Mouse (Mus musculus): ENCODE data around the gene Gnai2.

Gene Gnai2

DNA sequence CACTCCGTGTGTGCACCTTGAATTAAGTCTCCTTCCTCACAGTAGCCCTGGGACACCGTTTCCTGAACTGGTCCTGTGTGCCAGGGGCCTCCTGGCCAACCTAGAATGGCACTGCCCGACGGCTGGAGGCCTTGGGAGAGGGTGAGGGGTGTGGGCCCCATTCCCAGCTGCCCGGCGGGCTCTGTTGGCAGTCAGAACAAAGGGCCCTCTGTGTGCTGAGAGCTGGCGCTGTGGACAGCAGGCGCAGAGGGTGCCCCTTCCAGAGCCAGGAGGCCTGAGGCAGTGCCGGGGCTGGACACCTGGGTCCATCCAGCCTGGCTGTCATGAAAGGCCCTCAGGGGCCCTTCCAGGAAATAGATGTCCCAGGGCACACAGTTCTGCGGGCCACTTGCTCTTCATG, 24.4 kb upstream of the Gnai2 start:
- no peak for DNase-seq (ENCODE audit: low read depth in 2 of 2, low spot score in 2 of 2)

DNA sequence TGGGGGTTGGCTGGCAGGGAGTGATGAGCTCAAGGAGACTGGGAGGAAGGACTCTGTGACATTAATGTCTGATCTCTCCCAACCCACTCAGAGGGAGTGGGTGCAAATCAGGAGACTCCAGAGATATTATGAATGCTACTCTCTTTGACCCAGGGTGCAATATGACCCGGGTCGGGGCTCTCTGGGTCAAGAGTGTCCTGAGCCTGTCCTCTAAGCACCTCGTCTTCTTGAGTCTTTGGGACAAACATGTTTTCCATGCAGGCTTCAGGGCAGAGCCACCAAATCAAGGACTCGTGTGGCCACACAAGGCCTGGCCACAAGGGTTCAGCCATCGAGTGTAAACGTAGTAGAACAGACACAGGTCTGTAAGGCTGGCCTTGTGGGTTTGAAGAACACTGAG, 22.9 kb upstream of the Gnai2 start:
- DNase-seq (ENCODE audit: low read depth in 2 of 2, low spot score in 2 of 2): no peak

DNA sequence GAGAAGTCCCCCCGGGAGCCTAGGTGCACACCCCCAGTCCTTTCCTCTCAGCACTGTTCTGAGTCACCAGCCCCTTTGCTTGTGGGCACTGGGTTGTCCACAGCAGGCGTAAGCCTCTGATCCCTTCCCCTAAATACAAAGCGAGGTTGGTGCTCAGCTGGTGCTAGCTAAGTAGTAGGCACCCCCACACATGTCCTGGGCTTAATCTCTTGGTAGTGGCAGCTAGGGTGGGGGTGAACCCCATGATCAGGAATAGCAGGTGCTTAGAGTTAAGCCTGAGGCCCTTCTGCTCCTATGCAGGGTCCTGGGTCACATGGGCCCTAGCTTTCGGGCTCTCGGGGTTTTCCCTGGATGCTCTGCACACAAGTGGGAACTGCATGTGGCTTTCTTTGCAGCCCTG, 22.0 kb upstream of the Gnai2 start:
- no peak for DNase-seq (ENCODE audit: low read depth in 2 of 2, low spot score in 2 of 2)

DNA sequence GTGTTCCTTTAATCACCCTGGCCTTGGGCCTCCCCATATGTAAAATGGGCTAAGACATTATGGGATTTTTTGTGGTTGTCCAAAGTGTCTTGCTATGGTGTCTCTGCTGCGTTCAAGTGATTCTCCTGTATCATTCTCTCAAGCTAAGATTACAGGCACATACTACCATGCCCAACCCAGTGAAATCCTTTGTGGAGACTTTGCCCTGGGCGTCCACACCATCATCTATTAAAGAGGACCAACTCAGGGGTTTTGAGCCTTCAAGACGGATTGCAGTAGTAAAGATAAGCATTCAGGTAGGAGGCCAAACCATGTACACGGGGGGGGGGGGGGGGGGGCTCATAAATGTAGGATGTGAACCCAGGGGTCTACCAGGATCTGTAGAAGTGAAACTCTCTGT, 19.4 kb upstream of the Gnai2 start:
- DNase-seq (ENCODE audit: low read depth in 2 of 2, low spot score in 2 of 2): no peak

DNA sequence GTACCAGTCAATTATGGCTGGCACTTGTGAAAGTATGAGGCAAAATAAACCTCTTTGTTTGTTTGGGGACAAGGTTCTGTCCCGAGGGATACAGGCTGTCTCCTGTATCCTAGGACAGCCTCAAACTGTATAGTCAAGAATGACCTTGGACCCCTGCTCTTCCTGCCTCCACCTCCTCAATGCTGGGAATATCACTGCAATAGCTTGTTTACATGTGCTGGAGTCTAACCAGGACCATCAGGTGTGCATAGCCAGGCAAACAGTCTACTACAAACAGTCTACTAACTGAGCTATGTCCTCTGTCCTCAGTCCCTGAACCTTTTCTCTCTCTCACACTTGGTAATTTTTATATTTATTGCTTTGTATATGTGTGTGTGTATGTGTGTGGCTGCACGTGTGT, 18.3 kb upstream of the Gnai2 start:
- no peak for DNase-seq (ENCODE audit: low read depth in 2 of 2, low spot score in 2 of 2)

DNA sequence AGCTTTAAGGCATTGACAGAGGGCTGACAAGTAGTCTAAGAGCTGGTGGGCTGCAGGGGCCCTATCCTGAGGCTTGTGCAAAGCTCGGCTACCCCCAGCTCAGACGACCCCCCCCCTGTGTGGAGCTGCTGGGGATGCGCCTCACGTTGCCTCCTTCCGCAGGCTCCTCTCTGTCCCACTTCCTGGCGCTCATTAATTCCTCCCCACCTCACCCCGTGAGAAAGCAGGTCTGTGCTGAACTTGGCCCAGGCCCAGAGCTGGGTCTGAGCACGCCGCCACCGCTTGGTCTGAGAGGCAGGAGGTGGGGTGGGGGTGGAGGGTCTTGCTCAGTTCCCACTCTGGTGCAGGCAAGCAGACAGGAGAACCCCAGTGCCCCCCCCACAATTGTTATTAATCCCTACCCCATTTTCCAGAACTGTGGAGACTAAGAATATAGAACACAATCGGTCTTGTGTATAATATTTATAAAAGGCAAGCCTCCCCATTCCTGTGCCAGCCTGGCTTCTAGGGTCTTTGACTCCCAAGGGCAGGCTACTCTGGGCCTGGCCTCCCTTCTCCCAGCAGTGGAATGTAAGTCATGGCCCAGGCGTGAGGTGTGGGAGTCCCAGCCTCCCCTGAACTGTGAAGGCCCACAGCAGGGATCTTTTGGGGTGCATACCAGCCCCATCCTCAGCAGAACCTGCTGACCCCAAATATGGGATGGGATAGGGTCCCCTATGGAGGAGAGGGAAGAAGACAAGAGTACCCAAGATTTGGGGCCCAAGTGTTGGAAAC, 15.7 kb upstream of the Gnai2 start:
- DNase-seq (ENCODE audit: low read depth in 2 of 2, low spot score in 2 of 2): no peak

DNA sequence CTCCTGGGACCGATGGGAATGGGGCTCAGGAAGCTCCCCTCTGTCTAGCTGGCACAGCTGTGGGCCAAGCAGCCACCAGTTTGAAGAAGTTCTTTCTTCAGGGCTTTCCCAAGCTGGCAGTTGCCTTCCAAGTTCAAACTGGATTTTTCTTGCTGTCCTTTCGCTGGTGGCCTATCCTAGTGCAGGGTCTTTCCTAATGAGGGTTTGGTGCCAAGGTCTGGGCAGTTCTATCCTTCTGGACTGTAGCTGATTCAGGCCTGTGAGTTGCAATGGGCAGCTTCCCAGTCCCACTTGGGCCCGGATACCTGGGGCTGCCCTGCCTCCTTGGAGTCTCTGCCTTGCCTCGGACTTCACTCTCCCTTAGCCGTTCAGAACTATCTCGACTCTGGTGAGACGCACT, 15.1 kb upstream of the Gnai2 start:
- DNase-seq (ENCODE audit: low read depth in 2 of 2, low spot score in 2 of 2): no peak

DNA sequence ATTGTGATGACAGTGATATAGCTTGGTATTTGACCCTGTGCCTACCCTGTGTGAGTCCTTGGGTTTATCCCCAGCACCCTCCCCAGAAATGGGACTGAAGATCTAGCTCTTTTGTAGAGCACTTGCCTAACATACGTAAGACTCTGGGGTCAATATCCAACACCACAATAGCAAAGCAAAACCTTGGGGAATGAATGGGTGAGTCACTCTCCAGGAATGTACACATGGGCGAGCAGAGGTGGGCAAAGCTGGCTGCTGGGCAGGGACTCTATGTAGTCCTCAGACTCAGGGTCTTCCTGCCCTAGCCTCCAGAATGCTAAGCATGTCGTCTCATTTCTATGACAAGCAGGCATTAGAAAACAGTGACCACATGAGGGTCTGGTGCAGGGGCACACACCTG, 13.6 kb upstream of the Gnai2 start:
- no peak for DNase-seq (ENCODE audit: low read depth in 2 of 2, low spot score in 2 of 2)

DNA sequence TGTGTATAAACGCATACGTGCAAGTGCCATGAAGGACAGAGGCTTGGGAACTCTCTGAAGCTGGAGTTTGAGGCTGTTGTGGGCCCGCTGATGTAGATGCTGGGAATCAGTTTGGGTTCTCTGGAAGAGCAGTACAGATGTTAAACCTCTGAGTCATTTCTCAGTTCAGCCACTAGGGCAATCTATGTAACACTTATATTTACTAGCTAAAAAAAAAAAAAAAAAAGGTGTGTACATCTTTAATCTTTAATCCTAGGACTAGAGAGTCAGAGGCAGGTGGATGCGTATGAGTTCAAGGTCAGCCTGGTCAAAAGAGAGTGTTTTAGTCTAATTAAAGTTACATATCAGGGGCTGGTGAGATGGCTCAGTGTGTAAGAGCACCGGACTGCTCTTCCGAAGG, 11.8 kb upstream of the Gnai2 start:
- DNase-seq (ENCODE audit: low read depth in 2 of 2, low spot score in 2 of 2): no peak

DNA sequence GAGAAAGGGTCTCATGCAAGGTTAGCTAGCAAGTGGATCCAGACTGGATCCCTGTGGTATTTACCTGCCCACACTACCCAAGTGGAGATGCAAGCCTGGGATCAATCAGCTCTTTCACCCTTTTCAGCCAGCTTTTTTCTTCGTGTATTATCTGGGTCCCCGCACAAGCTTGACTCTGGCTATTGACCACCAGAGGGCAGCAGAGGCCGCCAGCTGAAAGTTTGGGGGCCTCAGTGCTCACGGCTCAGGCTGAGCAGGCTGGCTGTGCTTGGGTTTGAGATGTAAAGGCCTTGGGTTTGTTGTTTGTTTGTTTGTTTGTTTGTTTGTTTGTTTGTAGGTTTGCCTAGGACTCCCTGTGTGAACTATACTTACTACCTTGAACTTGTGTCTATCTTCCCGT, 10.4 kb upstream of the Gnai2 start:
- peak; percentile 76 to 80 for DNase-seq (ENCODE audit: low read depth in 2 of 2, low spot score in 2 of 2)

DNA sequence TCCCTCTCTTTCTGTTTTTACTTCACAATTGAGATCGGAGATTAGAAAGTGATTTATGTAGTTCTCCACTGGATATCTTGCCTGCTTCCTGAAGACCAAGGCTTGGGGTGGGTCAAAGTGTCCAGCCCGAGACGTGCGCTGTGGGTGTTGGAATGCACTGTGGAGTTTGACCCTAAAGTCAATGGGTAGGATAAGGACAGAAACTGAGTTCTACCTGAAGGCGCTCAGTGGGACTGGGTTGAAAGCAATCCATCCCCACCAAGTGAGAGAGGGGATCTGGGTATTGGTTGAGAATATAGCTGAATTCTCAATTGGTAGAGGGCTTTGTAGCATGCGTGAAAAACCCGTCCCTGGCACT, 10.0 kb upstream of the Gnai2 start:
- DNase-seq (ENCODE audit: low read depth in 2 of 2, low spot score in 2 of 2): no peak

DNA sequence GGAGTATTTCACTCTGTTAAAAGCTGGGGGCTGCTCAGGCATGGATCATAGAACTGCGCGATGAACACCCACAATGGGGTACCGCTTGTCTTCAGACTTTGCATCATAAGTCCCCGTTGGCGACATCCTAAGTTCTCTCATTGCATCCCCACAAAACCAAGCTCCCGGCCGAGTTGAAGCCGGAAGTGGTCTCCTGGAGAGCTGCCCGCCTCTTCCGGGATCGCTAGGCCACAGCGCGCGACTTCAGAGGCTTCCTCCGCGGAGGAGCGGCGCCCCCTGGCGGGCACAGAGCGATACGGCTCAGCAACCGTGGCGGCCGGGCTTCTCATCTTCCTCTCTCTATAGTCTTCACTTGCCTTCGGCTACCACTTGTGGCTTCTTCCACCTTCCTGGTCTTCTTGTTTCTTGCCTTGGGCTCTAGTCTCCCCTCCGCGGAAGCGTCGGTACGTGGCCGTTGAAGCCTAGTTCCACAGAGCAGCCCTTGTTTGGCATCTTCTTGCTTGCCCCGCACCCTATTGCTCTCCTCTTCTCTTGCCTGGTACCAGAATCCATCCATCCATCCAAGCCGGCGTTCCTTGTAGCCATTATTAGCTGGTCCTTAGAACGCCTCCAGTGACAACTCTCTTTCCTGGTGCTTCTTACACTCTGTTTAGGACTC, 9.5 kb upstream of the Gnai2 start:
- peak; percentile 90 to 92 for DNase-seq (ENCODE audit: low read depth in 2 of 2, low spot score in 2 of 2)

DNA sequence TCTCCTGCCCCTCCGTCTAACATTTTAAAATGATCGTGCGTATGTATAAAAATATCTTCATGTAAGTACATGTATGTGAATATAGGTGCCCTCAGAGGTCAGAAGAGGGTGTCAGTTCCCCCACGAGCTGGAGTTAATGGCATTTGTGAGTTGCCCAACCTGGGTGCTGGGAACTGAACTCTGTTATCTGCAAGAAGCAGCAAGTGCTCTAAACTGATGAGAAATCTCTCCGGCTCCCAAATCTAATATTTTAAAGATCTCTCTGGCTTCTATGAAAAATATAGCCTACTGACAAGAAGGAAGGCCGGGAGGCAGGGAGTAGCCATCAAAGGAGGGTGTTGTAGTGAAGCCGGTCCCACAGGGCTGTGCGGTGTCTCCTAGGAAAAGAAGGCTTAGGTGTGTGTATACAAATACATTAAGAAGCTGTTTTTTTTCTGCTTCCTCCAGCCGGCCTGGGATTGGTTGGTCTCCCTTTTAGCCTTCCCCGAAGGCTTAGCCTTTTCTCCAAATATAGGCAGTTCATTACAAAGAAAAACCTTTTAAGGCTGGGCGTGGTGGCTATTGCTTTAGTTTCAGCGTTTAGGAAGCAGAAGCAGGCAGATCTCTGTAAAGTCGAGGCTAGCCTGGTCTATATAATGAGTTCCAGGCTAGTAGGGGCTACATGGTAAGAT, 8.5 kb upstream of the Gnai2 start:
- DNase-seq (ENCODE audit: low read depth in 2 of 2, low spot score in 2 of 2): no peak

DNA sequence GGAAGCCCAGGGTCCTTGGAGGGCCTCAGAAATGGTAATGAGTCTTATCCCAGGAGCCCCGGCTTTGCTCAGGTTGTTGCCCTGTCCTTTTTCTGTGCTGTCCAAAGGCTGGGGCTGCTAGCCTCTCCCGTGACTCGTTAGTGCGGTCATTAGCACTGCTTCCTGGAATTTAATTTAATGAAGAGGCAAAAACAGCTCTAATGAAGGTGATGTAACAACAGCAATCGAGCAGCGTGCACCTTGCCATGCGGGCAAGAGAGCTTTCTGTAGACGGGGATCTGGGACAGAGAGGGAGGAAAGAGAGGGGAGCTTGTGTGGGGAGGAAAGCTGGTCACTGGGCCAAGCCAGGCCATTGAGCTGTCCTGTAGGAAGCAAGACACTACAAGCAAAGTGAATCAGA, 6.5 kb upstream of the Gnai2 start:
- DNase-seq (ENCODE audit: low read depth in 2 of 2, low spot score in 2 of 2): no peak

DNA sequence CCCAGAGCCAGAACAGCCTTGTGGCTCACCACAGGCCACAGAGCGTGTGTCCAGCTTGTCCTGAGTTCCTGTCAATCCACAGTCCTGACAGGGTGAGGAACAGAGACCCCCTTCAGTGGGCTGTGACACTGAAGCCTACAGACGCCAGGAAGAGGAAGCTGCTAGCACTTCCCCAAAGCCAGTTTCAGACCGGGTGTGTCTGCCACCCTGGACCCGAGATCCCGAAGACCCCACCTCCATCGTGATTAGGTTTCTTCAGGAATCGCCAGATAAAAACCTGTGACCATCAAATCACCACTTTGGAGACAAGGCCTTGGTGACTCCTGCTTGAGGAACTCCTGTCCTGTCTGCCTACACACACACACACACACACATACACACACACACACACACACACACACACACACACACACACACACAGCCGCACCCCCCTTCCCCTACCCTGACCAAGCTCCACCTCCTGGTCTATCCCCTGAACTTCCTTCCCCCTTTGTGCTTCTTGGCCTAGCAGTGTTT, 5.1 kb upstream of the Gnai2 start:
- peak; percentile 34 to 43 for DNase-seq (ENCODE audit: low read depth in 2 of 2, low spot score in 2 of 2)

DNA sequence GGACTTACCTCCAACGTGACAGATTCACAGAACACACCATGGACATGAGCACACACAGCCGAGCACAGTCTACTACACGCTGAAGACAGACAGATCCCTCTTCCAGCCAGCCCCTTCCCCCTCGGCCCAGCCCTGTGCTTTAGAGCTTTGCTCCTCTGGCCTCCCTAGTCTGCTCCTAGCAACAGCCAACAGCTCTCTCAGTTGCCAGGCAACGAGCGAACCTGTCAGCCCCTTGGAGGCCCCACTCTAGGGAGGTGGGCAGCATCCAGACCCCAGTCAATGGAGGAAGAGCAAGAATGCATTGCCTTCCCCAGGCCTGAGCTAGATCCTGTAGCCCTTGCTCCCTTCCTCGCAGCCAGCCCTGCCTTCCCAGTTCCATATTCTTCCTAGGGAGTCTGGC, 1.9 kb upstream of the Gnai2 start:
- no peak for DNase-seq (ENCODE audit: low read depth in 2 of 2, low spot score in 2 of 2)

DNA sequence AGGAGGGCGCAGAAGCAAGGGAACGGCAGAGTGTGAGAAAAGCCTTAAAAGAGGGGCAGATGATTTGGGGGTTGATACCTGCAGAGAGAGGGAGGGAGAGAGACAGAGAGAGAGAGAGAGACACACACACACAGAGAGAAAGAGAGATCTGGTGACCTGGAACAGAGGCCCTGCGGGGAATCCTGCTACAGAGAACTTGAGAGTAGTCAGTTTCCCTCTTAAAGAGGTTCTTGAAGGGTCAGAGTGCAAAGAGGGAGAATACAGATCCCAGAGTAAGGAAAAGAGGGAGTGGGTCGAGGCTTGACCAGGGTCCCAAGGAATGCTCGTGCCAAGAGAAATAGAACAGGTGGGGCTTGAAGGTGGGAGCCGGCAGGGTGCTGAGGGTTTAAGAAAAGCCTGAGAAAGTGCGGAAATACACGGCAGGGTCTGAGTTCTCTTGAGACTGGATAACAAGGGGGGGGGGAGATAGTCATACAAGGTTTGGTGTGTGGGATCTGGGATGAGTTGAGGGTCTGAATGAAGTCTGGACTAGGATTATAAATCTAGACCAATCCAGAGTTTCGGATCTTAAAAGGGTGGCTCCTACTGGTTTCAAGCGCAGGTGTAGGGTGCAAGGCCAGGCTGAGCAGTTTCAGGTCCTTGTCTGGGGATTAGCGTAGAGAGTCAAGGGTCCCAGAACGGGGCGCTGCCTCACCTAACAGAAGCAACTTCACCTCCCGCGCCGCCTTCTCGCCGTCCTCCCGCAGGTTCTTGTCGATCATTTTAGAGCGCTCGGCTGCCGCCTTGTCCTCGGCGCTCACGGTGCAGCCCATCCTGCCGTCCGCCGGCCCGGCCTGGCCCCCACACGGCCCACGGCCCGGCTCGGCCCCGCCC, 525 bp downstream of the Gnai2 start:
- no peak for DNase-seq (ENCODE audit: low read depth in 2 of 2, low spot score in 2 of 2)

DNA sequence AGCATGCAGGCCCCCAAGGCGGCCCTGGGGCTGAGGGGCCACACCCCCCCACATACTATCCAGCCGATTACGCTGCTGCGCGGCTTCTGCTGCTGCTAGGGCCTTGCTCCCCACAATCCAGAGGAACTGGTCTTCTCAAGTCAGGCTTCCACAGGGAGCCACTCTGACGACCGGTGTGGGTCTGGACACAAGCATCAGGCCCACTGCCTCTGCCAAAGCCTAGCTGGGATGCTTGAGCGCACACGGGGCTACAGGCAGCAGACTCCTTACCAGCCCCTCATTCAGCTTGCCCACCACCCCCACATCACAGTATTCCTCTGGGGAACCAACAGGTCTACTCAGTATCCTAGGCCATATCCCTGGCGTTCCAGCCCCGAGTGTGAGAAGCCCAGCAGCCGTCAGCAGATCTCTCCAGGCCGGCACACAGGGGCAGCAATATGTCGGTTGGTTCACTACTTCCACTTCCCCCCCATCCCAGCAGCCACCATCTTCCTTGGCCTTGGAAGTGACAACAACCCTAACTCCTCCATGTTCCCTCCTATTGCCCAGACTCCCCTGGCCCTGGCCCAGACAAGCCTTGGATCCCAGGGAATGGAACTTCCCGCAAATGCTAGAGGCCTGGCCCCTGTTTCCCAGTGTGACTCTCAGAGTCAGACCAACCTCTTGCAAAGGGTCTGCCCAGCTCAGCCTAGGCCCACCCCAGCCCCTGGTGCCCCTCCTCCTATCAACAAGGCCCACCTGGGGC, 1.3 kb downstream of the Gnai2 start:
- no peak for DNase-seq (ENCODE audit: low read depth in 2 of 2, low spot score in 2 of 2)

DNA sequence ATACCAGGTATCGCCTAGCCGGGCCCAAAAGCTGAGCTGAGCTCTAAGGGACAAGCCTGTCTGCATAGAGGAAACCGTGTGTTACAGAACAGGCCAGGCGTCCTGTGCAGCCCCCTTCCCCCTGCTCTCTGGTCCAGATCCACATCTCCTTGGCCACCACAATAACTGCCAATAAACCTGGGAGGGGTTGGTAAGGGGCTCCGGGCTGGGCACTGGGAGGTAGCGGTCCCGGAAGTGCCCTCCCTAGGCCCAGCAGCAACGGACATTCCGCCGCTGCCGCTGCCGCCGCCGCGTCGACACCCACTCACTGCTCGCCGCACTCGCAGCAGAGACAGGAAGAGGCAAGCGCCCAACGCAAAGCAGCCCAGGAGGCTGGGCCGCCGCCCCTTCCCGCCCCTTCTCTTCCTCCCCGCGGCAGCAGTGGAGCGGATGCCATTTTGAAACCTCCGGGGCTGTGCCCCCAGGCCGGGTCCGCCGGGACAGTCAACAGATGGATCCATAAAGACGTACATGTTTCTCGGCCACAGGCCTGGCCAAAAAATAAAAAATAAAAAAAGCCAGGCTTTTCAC, 2.0 kb downstream of the Gnai2 start:
- peak; percentile 75 to 83 for DNase-seq (ENCODE audit: low read depth in 2 of 2, low spot score in 2 of 2)

DNA sequence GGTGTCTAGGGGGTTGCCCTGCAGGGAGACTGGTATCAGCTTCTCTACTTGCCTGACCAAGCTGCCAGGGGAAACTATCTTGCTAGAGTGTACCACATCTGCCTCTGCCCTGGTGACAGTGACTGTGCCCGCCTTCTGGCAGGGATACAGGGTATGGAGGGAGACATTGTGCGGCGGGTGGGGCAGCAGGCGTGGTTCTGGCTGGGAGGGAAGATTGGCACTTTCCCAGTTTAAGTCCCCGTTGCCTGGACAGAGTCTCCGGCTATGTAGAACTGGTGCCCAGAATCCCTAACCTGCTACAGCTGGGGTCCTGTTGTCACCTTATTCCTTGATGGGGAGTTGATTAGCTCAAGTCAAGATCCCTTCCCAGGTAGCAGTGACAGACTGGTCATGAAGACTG, 2.7 kb downstream of the Gnai2 start:
- DNase-seq (ENCODE audit: low read depth in 2 of 2, low spot score in 2 of 2): no peak
